Mouse (Mus musculus): ENCODE results near the gene Epb41l1. TPM values are rescaled to one million over a fixed set of nuclear protein-coding genes. Genes with fewer than 3 reads are reported as not detected.

The Epb41l1 gene
- polyA plus RNA-seq, 1 experiment, result 99.5 TPM

DNA sequence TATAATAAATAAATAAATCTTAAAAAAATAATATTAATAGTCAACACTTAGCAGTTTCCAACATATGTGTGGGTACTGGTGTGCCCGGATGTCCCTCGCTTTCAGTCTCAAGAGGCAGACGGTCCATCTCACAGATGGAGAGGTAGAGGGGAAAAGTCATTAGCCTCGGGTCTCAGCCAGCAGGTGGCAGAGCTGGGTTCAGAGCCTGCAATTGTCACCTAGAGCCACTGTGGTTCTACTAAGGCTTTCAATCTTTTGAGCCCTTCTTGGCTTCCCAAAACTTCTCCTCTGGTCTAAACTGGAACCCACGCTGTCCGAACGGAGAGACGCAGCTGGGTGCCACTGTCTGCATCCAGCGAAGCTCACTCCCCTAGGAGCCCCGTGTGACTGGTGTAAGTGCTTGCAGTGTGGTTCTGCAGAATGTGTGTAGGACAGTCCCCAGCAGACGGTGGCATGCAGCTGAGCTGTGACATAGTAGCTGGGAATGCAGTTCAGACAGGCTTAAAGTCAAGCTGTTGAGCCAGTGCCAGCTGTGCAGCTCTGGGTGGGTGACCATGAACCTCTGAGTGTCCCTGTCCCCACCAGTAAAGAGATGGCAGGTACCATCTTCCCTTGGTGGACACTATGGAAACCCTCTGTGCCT is 163.6 kb downstream of the Epb41l1 start:
- TF ChIP-seq POLR2A (IDR thresholded peaks at IDR 0.05; ENCODE audit: borderline replicate concordance, extremely low read depth, insufficient read depth, insufficient read length, poor library complexity, severe bottlenecking) (no peak), CTCF (IDR thresholded peaks at IDR 0.05; ENCODE audit: borderline replicate concordance, extremely low read depth, insufficient read depth, insufficient read length) (peak; percentile 53; the same call in 1 of the 2 replicates)

DNA sequence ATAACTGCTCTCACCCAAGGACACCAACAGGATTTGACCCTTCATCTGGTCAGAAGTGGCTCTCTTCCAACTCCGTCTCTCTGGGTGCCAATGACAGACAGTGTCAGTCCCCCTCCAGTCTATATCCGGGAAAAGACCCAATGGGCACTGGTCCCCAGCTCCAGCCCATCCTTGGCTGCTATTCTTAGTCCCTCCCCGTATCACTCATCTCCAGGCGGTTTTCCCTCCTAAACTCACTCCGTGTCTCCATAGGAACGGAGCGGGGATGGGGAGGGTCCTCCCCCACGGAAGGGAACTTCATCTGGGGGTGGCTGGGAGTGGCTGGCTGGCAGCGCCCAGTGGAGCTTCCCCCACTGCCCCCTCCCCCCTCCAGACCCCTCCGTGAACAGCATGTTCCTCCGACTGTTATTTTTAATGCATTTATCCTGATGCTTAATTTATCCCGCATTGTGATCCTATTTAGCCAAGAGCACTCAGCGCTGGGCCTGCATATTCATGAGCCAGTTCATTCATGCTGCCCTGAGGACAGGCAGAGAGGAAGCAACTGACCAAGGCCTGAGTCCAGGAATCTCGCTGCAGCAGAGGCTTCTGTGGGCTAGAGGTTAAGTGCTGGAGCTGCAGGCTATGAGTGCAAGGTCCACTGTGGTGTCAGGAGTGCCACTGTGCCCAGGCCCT is 164.2 kb downstream of the Epb41l1 start:
- DNase-seq (ENCODE audit: low read depth), result peak; percentile 68
- TF ChIP-seq POLR2A (IDR thresholded peaks at IDR 0.05; ENCODE audit: borderline replicate concordance, extremely low read depth, insufficient read depth, insufficient read length, poor library complexity, severe bottlenecking) (no peak), CTCF (IDR thresholded peaks at IDR 0.05; ENCODE audit: borderline replicate concordance, extremely low read depth, insufficient read depth, insufficient read length) (no peak)

More for the DNA sequence above, 163.6 kb downstream of the Epb41l1 start:
- peak; percentile 22 for DNase-seq (ENCODE audit: low read depth)

DNA sequence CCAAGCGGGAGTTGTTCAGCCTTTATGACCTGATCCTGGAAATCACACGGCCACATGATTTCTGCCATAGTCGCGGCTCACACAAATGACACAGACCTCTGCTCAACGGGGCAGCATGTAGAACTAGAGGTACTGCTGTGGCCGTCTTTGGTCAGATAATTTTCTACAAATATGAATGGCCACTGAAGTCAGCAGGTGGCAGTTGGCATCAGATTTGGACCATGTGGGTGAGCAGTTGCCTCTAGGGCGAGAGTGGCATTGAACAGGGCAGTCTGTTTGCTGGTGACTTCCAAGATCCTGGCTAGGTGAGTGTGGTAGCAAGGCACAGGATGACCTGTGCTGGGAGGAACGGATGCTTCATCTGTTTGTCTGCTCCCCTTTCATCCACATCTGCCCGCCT is 168.8 kb downstream of the Epb41l1 start:
- TF ChIP-seq CTCF (IDR thresholded peaks at IDR 0.05; ENCODE audit: borderline replicate concordance, extremely low read depth, insufficient read depth, insufficient read length) (no peak), POLR2A (IDR thresholded peaks at IDR 0.05; ENCODE audit: borderline replicate concordance, extremely low read depth, insufficient read depth, insufficient read length, poor library complexity, severe bottlenecking) (no peak)
- no peak for DNase-seq (ENCODE audit: low read depth)

Other genes with a start within 250 kb of the Epb41l1 start
- 133 and 188 TPM in 2 replicates for gene Rbm39, start 240.7 kb upstream of the Epb41l1 start, polyA plus RNA-seq (2012; rRNA removed)
- 28.8 and 31.4 TPM in 2 replicates for gene Phf20, start 224.4 kb upstream of the Epb41l1 start, polyA plus RNA-seq (2012; rRNA removed)
- gene Cnbd2, start 108.6 kb upstream of the Epb41l1 start, polyA plus RNA-seq (2012; rRNA removed), result 3.0 and 4.1 TPM in 2 replicates
- gene Scand1, start 108.2 kb upstream of the Epb41l1 start, polyA plus RNA-seq (2012; rRNA removed), result 117 and 173 TPM in 2 replicates
- gene Aar2, start 126.7 kb downstream of the Epb41l1 start, polyA plus RNA-seq (2012; rRNA removed), result 36.4 and 37.8 TPM in 2 replicates
- 344 and 397 TPM in 2 replicates for gene Dlgap4, start 192.8 kb downstream of the Epb41l1 start, polyA plus RNA-seq (2012; rRNA removed)

Data from brain, embryonic 14.5 days (tissue).